Mouse (Mus musculus) E14TG2a.4 (cell line): ENCODE measurements at regions not wholly inside any gene's neighbourhood (a gene's known extent, or its start where the extent isn't known, plus 50 kb on each side); places are given as distances from the start of the nearest gene placed in this dataset.

Experiments used
- CTCF ChIP-seq: conservative IDR thresholded peaks from 2 replicates; pipeline ENCODE4 v1.5.1; 2014; ENCODE audit warnings: low read length
- POU5F1 ChIP-seq: IDR thresholded peaks from 2 replicates; pipeline ENCODE4 v1.6.1; 2014; ENCODE audit warnings: low read length, borderline replicate concordance

- TF ChIP-seq CTCF (no peak), POU5F1 (no peak)
Observed at GRCm38 (mm10) chr12:98352401-98352800, 84.0 kb downstream of the Gpr65 start.
